Mouse (Mus musculus) frontal cortex, postnatal 36 days (tissue): ENCODE measurements around the gene Cntnap2.
"Not testable (repeated sequence)": the region's sequence is repeated elsewhere in the genome, so short reads cannot be mapped to it uniquely, and the experiment has no call there.

ENCODE experiments used
- DNase-seq, 2 experiments: peaks; one replicate each; pipeline ENCODE4 v3.0.0; 2022; ENCODE audit warnings: low spot score in 2 of 2

The Cntnap2 gene

DNA sequence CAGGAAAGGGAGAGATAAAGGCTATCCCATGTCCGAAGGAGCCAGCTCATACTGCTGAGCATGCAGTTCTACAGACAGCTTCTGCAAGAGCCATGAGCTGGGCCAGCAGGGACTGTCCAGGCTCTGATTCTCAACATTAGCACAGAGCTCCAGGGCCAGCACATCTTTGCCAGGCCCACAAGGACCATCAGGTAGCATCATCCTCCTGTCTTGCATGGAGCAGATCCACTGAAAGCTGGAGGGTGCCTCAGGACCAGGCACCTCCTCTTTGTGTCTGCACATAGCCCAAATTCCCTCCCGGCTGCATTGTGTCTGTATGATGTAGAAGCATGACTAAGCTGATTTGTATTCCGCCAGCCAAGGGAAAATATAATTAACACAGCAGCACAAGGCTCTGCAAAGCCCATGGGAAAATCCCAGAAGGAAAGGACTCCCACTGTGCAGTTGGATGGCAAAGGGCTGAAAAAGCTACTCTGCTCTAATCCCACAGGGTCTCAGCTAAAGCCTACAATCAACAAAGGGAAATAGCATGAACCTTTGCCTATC lies 2180.3 kb downstream of the Cntnap2 start:
- DNase-seq = peak; percentile 55 to 67

DNA sequence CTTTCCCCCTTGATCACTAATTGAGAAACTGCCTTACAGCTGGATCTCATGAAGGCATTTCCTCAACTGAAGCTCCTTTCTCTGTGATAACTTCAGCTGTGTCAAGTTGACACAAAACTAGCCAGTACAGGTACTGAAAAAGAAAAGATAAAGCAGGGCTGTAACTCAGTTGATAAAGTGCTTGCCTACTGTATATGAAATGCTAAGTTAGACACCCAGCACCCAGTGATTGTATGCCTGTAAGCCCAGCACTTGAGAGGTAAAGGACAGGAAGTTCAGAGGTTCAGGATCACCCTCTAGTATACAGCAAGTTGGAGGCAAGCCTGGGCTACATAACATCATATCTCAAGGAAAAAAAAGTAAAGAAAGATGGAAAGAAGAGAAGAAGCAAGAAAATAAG lies 2182.2 kb downstream of the Cntnap2 start:
- DNase-seq = no peak

DNA sequence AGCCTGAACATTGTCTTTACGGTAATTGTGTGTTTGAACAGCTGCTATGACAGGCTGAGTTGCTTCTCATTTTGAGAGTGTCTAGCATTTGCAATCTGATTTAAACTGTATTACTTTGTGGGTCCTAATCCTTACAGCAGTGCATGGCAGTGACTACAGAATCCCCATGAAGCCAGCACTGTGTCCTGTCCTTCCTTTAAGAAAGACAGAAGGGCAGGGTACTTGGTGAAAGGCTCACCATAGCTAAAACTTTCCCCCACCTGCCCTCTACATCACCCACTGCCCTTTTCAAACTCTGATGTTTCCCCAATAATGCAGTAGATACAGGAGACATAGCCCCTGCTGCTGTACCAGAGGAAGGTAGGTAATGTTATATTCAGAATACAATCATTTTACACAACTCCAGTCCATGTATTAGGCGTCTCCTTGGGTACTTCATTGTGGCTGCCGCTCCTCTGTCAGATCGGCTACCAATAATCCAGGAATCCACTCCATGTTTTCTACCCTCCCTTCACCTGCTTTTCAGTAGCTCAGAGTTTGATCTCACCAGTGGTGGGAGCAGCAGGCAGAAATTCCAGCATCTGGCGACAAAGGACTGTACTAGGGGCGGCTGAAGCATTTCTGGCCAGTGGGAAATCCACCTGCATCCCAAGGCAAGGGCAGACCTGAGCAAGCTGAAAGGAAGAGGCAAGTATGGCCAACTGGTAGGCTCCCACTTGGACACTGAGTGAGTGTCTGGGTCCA lies 2184.9 kb downstream of the Cntnap2 start:
- peak; percentile 17 to 63 for DNase-seq

DNA sequence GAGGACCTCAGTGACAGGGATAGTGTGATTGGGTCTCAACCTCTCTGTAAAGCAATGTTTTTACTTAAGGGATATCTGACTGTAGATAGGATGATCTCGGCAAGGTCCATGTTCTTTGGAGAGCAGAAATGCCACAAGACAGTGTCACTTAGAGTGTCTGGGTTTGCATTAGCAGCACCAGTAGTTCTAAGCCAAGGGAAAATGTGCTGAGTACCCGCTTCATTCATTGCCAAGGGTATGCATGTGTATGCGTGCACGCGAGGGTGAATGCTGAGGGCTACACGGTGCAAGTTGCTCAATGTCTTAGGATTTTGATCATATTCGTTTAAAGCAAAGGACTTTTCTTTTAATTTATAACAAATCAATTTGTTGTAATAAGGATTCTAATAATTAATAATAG lies 2185.5 kb downstream of the Cntnap2 start:
- no peak for DNase-seq

DNA sequence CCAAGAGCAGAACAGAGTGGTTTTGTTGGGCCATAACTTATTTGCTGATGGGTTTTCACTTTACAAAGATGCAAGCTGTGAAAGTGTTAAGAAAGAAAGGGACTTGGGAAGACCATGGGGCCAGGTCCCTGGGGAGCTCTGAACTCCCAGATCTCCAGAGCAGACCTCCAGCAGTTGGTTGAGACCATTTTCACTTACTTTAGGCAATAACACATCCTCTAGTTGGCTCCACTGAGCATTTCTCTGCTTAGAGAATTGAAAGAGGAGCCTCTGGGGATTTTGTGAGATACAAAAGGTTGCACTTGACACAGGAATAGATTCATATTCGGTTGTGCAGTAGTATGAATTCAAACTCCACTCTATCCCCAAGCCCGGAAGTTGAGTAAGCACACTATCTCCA lies 2196.1 kb downstream of the Cntnap2 start:
- no peak for DNase-seq

DNA sequence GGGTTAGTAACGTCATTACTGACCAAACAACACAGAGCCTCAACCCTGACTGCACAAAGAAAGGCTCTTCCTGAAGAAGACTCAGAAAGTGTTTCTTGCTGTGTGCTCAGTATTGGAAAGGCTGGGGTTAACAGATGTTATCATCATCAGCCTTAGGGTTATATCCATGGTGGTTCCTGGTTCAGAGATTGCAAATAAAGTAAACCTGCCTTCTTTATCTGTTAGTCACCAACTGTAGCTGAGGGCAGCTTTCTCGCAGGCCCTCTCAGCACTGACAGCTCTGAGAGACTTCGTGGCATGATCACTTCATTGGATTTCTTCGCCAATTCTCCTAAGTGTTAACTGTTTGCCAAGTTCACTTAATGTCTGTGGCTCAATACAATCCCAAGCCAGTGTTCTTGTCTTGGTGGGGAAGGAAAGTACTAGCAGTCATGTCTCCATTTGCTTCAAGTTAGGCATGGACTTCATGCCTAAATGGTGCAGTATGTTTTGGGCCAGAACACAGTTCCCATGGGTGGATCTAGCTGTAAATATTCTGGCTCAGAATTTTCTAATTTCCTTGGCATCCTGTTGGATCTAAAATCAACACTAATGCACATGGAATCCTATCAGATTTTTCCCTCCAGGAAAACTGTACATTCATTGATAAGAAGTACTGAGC lies 2197.2 kb downstream of the Cntnap2 start:
- no peak for DNase-seq

DNA sequence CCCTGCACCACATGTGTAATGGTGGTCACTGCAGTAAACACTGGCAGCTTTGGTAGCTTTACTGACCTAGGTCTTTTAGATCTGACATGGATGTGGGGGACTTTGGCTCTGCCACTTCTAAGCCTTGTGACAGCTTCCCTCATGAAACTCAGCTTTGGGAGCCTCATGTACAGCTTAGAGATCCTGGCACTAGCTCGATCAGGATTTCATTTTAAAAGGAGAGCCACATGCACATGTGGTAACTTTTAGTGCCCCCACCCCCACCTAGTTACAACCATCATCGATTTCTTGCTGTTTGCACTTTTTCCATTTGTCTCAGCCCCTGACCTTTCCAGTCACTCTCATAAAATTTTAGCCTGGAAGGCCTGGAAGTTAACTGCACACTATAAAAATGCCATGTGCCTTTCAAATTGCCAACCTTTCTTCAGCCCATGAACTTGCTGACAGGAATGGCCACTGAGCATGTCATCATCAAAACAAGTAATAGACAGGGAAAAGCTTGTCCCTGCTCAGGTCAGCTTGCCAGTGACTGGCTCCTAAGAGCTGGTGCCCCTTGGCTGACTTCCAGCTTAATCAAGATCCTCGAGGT lies 2197.9 kb downstream of the Cntnap2 start:
- DNase-seq = no peak

DNA sequence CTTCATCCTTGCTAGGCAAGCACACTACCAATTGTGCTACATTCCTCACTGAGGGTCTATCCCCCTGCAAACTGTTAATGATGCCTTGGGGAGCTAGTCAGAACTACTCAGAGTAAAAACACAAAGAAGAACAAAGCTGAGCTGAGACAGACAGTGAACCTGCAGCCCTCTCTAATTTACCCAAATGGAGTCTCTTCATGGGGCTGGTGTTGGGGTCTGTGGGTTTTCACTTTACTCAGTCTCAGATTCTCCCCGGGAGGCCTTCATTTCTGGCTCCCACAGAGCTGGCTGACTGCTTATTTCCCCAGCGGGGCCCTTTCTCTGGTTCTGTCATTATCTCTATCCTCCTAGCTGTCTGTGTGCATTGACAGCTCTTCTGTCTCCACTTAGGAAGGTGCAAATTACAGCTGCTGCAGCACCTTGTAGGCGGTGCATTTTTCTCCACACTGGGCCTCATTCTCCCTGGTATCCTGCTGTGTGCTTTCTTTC lies 2200.5 kb downstream of the Cntnap2 start:
- DNase-seq = no peak

DNA sequence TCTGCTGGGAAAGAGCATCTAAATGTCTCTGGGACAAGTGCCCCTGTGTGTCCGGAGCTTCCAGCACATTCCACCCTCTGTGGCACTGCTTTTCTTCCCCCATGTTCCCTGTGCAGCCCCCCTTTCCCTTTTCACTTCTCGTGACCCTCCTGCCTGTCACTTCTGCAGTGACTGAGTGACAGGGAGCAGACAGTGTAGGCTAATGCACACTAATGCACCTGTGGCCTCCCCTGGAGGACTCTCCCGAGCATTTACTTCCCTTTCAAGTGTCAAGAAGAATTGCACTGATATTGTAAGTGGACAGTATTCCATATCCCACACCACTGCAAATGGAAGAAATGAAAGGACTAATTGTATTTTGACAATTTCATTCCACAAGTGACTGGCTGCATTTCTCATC lies 2208.1 kb downstream of the Cntnap2 start:
- no peak for DNase-seq

DNA sequence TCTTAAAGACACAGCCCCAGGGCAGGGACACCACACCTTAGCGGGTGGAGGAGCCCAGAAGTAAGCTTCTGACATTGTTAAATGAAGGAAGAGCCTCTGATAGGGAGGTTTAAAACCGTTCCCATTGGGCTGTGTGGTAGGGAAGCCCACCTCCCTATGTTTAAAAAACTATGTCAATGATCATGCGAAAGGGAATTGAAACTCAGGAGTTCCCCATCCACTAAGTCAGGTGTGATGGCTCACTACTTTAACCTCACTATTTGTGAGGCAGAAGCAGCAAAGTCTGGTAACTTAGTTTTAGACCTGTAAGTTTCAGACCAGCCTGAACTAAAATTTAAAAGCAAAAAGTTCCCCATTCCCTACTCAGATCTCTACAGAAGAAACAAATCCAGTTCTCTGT lies 2210.3 kb downstream of the Cntnap2 start:
- no peak for DNase-seq

DNA sequence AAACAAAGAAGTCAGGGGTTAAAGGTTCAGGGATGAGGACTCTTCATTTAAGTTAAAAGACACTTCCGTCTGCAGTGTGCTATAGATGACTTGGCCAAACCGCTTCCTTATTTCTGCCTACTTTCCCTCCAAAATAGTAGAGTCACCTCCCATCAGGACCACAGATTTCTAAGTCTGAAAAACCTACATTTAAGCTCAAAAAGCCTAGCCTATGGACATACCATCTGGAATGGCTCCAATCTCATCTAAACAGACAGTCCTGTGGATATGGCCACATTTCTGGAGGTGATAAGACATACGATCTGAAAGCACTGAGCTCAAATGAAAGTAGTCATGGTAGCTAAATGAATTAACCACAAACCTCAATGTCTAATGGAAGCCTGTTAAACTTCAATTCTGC lies 2212.4 kb downstream of the Cntnap2 start:
- no peak for DNase-seq

DNA sequence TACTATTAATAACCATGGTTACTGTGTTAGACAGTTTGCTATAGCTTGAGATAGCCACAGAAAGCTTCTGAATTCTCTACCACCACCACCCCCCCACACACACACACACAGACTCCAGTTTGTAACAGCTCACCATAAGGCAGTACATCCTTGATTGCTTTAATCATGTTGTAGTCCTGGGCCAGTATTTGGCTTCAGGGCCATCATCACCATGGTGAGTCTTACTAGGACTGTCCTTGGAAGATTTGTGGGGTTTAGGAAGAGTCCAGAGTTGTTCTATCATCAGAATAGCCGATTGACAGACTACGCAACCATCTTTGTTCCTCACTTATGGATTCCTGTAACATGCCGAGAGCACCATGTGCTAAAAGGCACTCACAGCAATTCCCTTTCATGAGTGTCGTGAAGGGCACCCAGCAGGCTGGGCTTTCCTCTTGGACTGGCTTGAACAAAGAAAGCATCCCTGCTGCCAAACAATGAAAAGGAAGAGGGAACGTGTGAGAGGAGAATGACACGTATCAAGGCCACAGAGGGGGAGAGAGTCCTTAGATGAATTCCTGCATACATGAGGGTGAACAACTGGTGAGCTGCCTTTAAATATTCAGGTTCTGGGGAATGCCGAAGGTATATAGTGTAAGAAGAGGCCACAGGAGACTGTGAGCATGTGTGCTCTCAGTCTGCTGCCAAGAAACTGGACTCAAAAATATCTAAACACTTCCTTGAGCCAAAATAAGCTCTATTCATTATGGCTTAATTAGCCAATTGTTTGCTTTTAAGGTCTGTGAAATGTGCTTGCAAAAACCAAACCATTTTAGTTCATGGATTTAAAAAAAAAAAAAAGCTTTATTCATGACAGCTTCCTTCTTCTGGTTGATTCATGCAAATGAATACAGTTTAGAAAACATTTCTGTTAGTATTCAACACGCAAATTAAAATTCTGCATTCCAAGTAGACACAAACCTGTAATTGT lies 2213.7 kb downstream of the Cntnap2 start:
- DNase-seq = no peak

DNA sequence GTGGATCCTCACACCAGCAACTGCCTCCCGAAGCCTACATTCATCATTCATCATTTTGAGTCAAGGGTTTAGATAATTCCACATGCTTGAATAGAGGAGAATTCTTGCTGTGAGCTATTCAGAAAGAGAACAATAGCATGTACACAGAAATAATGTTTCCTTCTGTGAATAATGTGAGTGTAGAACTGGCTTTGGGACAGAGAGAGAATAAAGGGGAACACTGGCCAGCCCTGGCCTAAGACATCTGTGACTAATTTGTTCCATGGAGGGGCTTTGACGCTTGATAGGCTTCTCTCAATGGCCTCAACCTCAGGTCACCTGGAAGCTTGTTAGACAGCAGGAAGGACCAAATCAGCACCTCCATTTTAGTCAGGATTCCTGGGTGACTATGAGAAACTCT lies 2215.9 kb downstream of the Cntnap2 start:
- no peak for DNase-seq

DNA sequence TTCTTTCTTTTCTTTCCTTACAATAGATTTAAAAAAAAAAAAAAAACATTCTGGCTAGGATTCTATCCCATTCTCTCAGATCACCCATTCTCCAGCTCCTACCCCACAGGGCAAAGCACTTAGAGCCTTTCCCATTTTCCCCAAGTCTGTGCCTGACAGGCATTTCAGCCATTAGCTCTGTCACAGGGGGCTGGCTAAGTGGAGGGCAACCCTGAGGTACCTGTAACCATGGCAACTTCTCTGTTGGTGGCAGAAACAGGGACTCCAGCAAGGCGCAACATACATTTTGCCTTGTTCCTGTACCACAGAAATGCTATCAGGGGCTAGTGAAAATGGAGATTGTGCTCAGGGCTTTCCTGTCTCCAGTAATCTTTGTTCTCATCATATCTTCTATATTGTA lies 2220.0 kb downstream of the Cntnap2 start:
- DNase-seq = no peak

DNA sequence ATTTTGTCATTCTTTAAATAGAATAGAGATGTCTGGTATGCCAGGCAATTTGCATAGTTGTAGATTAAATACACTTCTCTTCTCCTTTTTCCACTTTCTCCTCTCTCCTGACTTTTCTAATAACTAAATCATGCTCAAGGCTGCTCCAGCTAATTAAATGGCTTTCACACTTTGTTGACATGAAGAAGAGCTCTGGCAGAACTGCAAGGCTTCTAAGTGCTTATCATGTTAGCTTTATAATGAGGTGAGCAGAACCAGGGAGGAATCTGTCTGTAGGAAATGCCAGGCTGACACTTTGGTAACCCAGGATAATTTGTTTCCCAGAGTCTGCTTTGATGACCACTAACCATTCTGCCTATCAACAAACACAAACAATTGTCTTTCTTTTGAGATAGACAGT lies 2222.4 kb downstream of the Cntnap2 start:
- DNase-seq = no peak

DNA sequence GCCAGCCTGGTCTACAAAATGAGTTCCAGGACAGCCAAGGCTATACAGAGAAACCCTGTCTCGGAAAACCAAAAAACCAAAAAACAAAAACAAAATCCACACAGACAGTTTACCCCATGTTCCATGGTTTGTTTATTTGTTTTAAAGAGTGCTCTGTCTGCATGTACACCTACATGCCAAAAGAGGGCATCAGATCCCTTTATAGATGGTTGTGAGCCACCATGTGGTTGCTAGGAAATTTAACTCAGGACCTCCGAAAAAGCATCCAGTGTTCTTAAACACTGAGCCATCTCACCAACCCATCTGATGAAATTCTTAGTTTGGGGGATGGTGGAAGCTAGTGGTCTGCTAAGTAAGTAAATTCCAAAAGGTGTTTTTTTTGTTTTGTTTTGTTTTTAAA lies 2225.6 kb downstream of the Cntnap2 start:
- DNase-seq = no peak

DNA sequence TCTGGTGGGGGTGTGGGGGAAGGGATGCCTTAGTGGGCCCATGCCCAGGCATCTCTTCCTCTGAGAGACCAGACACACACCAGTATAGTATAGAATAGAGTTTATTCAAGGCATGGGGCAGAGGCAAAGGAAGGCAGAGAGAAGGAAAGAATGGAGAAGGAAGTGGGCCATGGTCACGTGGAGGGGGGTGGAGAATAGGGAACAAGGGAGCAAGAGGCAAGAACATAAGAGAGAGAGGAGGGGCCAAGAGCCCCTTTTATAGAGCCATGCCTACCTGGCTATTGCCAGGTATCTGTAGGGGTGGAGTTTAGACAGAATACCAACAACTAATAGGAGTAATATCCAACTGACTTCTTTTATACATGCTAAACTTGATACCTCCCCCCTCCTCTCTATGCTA lies 2226.6 kb downstream of the Cntnap2 start:
- no peak for DNase-seq

DNA sequence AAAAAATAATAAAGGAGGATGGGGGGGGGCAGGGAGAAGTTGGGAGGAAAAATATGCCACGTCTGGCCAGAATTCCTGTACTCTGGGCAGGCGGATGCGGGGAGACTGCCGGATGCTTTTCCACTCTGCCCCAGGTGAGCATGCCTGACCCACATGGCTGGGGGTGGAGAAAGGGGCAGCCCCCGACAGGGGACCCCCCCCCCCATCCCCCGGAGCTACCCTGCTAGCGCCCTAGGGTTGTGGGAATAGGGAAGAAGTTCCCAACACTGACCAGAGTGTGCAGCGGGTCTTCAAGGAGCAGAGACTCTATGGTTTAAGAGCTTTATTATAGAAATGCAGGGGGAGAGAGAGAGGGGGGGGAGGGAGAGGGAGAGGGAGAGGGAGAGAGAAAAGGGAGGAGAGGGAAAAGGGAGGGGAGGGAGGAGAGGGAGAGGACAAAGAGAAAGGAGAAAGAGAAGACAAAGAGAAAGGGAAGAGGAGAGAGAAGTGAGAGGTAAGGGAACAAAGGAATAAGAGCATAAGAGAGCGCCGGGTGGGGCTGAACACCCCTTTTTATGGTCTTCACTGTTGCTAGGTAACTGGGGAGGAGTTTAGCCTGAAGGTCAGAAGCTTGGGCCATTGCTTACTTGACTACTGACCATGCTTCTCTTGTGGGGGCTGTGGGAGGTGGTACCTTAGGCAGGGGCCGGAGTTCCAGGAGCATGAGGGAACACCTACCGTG lies 2227.2 kb downstream of the Cntnap2 start:
- DNase-seq = not testable (repeated sequence)

DNA sequence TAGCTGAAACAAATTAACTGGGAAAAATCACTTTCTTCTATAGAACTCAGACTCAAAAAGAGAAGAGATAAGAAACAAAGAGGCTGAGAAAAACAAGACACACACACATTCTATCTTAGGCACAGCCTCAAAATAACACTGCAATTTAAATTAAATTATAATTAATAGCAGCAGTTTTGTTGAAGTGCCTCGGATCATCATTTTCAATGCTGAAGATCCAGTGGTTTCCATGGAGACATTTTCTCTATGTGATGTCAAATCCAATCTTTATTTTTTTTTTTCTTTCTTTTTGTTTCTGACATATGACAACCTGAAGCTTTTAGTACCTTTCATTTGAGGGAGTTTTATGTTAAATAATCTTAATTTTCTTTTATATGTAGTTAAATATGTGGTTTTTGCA lies 2228.6 kb downstream of the Cntnap2 start:
- DNase-seq = no peak

DNA sequence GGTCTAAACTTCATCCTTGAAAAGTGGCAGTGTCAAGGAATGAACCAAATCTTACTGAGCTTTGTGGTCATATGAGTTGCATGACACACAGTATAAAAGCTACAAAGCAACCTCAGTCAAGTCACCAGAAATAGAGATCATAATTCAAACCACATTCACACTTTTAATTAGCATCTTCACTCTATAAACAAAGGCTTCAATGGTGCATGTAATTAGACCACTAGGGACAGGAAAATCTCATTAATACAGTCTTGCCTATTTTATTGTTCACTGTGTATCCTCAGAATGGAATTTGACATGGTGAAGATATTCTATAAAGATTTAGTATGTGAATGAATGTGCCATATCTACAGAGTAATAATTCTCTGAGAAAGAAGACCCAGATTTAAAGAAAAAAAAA lies 2232.8 kb downstream of the Cntnap2 start:
- no peak for DNase-seq

DNA sequence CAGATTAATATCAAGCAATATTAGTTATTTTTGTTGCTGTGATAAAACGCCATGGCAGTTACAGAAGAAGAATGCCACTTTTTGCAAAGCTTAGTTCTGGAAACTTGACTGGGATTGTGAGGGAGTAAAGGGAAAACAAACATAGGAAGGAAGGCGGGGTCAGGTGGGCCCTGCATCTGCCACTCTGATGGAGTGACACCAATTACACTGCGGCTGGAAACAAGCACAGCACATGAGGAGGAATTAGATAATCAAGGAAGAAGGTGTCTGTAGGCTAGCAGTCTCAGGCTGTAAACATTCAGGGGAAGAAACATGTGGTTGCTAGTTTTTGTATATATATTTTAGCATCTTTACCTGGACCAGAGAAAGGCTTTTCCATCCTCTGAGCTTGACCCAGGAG lies 2233.3 kb downstream of the Cntnap2 start:
- DNase-seq = no peak
